Mouse (Mus musculus) left cerebral cortex, adult 2 months (tissue): Measurements from ENCODE around the gene Pstpip1. TPM values are rescaled to one million over a fixed set of nuclear protein-coding genes. Genes with fewer than 3 reads are reported as not detected.

Experiments used
- DNase-seq, 2 experiments: peaks; one replicate each; pipeline ENCODE4 v3.0.0; 2021 to 2022; ENCODE audit warnings: low spot score in 2 of 2, mixed read lengths in 1 of 2; ENCODE audit errors: extremely low spot score in 1 of 2
- H3K27ac ChIP-seq: fragments of 200-600 bp; 2 replicates; pipeline ENCODE4 v1.8.1; 2022
- H3K4me3 ChIP-seq: fragments of 200-600 bp; 2 replicates; pipeline ENCODE4 v1.8.1; 2022
- CTCF ChIP-seq: fragments of 200-600 bp; IDR thresholded peaks from 2 replicates; pipeline ENCODE4 v1.8.1; 2022; ENCODE audit warnings: antibody characterized with exemption, mild to moderate bottlenecking, moderate library complexity
- intact Hi-C: fragments of 180-260 bp; cut with DNase I; formaldehyde crosslinking; loops from one replicate; pipeline ENCODE4 v1.15.1; 2025
- long read RNA-seq, 2 experiments: library from polyadenylated mRNA; stranded (forward); transcript quantifications; one replicate each; pipeline ENCODE4 v2.0.0; 2021; ENCODE audit warnings: borderline mapping rate in 2 of 2
- total RNA-seq, 2 experiments: library from RNA; stranded (reverse); gene quantifications; 2 replicates each; pipeline ENCODE4 v1.2.3; 2021

The Pstpip1 gene
- total RNA-seq: 1 to 10 TPM; 2.3 to 4.6 TPM
- long read RNA-seq, experiment 1, partial matches to known transcripts: 0 of 2 reads
- long read RNA-seq, experiment 1, other reads (novel, unspliced or antisense): 1 of 2 reads
- long read RNA-seq, experiment 2, partial matches to known transcripts: 1 of 2 reads
- long read RNA-seq, experiment 2, other reads (novel, unspliced or antisense): 1 of 2 reads

GRCm38 (mm10) chr9:56089778-56090520 lies at the start of gene Pstpip1:
Pstpip1 (plus strand) TSS chr9:56089962.
- Histone ChIP-seq H3K4me3 (no peak within 1 kb of the TSS), H3K27ac (peak within 1 kb of the TSS; percentile 51; the same call in 1 of the 2 replicates)
- peak; percentile 40 to 49 for DNase-seq
- intact Hi-C loops: no loop called here
- TF ChIP-seq CTCF: no peak

GRCm38 (mm10) chr9:56041372-56042180 lies 48.2 kb upstream of the Pstpip1 start, which contains the start of gene Rcn2:
Rcn2 (plus strand) TSS chr9:56041845.
- TF ChIP-seq CTCF: peak; percentile 36
- Histone ChIP-seq H3K4me3 (peak within 1 kb of the TSS; percentile 76), H3K27ac (peak within 1 kb of the TSS; percentile 97)
- peak; percentile 94 to 95 for DNase-seq
- intact Hi-C loops: loop anchor here (5.0 kb wide), 2 partner anchors 76 to 104 kb away; partner anchors contain the start of gene Scaper

GRCm38 (mm10) chr9:56042181-56042621 lies 47.6 kb upstream of the Pstpip1 start:
- no peak for TF ChIP-seq CTCF
- intact Hi-C loops: loop anchor here (5.0 kb wide), 2 partner anchors 75 to 105 kb away; partner anchors contain the start of gene Scaper
- no peak for DNase-seq
- Histone ChIP-seq H3K27ac (peak overlapping the region; percentile 97), H3K4me3 (peak overlapping the region; percentile 76)

GRCm38 (mm10) chr9:56053796-56054195 lies 36.0 kb upstream of the Pstpip1 start:
- TF ChIP-seq CTCF: no peak
- intact Hi-C loops: no loop called here
- no peak for DNase-seq
- no peak overlapping the region for H3K4me3 ChIP-seq
- H3K27ac ChIP-seq: peak overlapping the region; percentile 13; the same call in 1 of the 2 replicates

GRCm38 (mm10) chr9:56056147-56056546 lies 33.6 kb upstream of the Pstpip1 start:
- Histone ChIP-seq H3K27ac (no peak overlapping the region), H3K4me3 (no peak overlapping the region)
- intact Hi-C loops: no loop called here
- no peak for TF ChIP-seq CTCF
- DNase-seq: no peak

- Histone ChIP-seq H3K27ac (no peak overlapping the region), H3K4me3 (no peak overlapping the region)
- intact Hi-C loops: no loop called here
- no peak for DNase-seq
- no peak for TF ChIP-seq CTCF
Measured at GRCm38 (mm10) chr9:56062336-56062735, 27.4 kb upstream of the Pstpip1 start.

- Histone ChIP-seq H3K4me3 (no peak overlapping the region), H3K27ac (no peak overlapping the region)
- no peak for TF ChIP-seq CTCF
- intact Hi-C loops: no loop called here
- DNase-seq: no peak
Measured at GRCm38 (mm10) chr9:56065011-56065410, 24.8 kb upstream of the Pstpip1 start.

GRCm38 (mm10) chr9:56067964-56068363 lies 21.8 kb upstream of the Pstpip1 start:
- intact Hi-C loops: no loop called here
- no peak for TF ChIP-seq CTCF

GRCm38 (mm10) chr9:56068630-56069029 lies 21.1 kb upstream of the Pstpip1 start:
- H3K4me3 ChIP-seq: no peak overlapping the region
- no peak for DNase-seq
- intact Hi-C loops: no loop called here
- no peak overlapping the region for H3K27ac ChIP-seq
- TF ChIP-seq CTCF: no peak

More at GRCm38 (mm10) chr9:56067964-56068363, 21.8 kb upstream of the Pstpip1 start:
- DNase-seq: no peak
- H3K27ac ChIP-seq: no peak overlapping the region
- no peak overlapping the region for H3K4me3 ChIP-seq

- no peak for DNase-seq
- intact Hi-C loops: no loop called here
Measured at GRCm38 (mm10) chr9:56072861-56073260, 16.9 kb upstream of the Pstpip1 start.

GRCm38 (mm10) chr9:56074863-56075262 lies 14.9 kb upstream of the Pstpip1 start:
- DNase-seq: no peak
- intact Hi-C loops: loop anchor here (2.0 kb wide), 1 partner anchor 44 kb away; no protein-coding TSS in a partner anchor
- no peak for TF ChIP-seq CTCF

More at GRCm38 (mm10) chr9:56072861-56073260, 16.9 kb upstream of the Pstpip1 start:
- H3K4me3 ChIP-seq: no peak overlapping the region
- no peak for TF ChIP-seq CTCF
- no peak overlapping the region for H3K27ac ChIP-seq

More at GRCm38 (mm10) chr9:56074863-56075262, 14.9 kb upstream of the Pstpip1 start:
- Histone ChIP-seq H3K4me3 (no peak overlapping the region), H3K27ac (peak overlapping the region; percentile 48; the same call in 1 of the 2 replicates)
